Mouse (Mus musculus) frontal cortex, postnatal 25 days (tissue): ENCODE results near the gene Cyb5b.
"Not testable (repeated sequence)": the region's sequence is repeated elsewhere in the genome, so short reads cannot be mapped to it uniquely, and the experiment has no call there.

ENCODE experiments used
- DNase-seq, 2 experiments: peaks; one replicate each; pipeline ENCODE4 v3.0.0; 2022; ENCODE audit warnings: low spot score in 2 of 2

Cyb5b gene

GRCm38 (mm10) chr8:107150404-107151157 is at the start of gene Cyb5b:
Gene Cyb5b (plus strand): TSS chr8:107150640.
- DNase-seq = peak; percentile 88 to 90

GRCm38 (mm10) chr8:107104547-107104946 is 45.9 kb upstream of the Cyb5b start:
- DNase-seq = peak; percentile 60 to 71

GRCm38 (mm10) chr8:107108089-107108488 is 42.4 kb upstream of the Cyb5b start:
- DNase-seq = not testable (repeated sequence)

- DNase-seq = no peak
These were observed 41.3 kb upstream of the Cyb5b start for GRCm38 (mm10) chr8:107108978-107109720.

- no peak for DNase-seq
These were observed 40.5 kb upstream of the Cyb5b start for GRCm38 (mm10) chr8:107109816-107110435.

- no peak for DNase-seq
These were observed 39.7 kb upstream of the Cyb5b start for GRCm38 (mm10) chr8:107110629-107111330.

GRCm38 (mm10) chr8:107111340-107112105 is 38.9 kb upstream of the Cyb5b start:
- DNase-seq = no peak

GRCm38 (mm10) chr8:107113209-107113608 is 37.2 kb upstream of the Cyb5b start:
- DNase-seq = no peak

- no peak for DNase-seq
These were observed 36.1 kb upstream of the Cyb5b start for GRCm38 (mm10) chr8:107114150-107115007.

- no peak for DNase-seq
These were observed 35.5 kb upstream of the Cyb5b start for GRCm38 (mm10) chr8:107115008-107115320.

GRCm38 (mm10) chr8:107116023-107116422 is 34.4 kb upstream of the Cyb5b start:
- DNase-seq = peak; percentile 65 to 71

- DNase-seq = no peak
These were observed 33.4 kb upstream of the Cyb5b start for GRCm38 (mm10) chr8:107117019-107117418.

GRCm38 (mm10) chr8:107118803-107119233 is 31.6 kb upstream of the Cyb5b start:
- no peak for DNase-seq

- no peak for DNase-seq
These were observed 31.0 kb upstream of the Cyb5b start for GRCm38 (mm10) chr8:107119412-107119811.

- DNase-seq = no peak
These were observed 29.6 kb upstream of the Cyb5b start for GRCm38 (mm10) chr8:107120806-107121205.

GRCm38 (mm10) chr8:107121681-107122291 is 28.7 kb upstream of the Cyb5b start:
- no peak for DNase-seq

- DNase-seq = no peak
These were observed 27.3 kb upstream of the Cyb5b start for GRCm38 (mm10) chr8:107123063-107123614.

- DNase-seq = no peak
These were observed 26.1 kb upstream of the Cyb5b start for GRCm38 (mm10) chr8:107124343-107124742.

GRCm38 (mm10) chr8:107129171-107130025 is 21.0 kb upstream of the Cyb5b start:
- DNase-seq = no peak
